Mouse (Mus musculus) c-Kit-negative CD71-positive TER-119-positive erythroid progenitor cells, embryonic 14.5 days (primary cell): ENCODE data around the gene Maff.
A peak's percentile ranks its signal among the peaks of the same experiment; 100 is the strongest.

Source experiments
- DNase-seq: peaks from one replicate; pipeline ENCODE4 v3.0.0-alpha.2; 2013; ENCODE audit warnings: low read depth, low spot score

Maff gene

DNA sequence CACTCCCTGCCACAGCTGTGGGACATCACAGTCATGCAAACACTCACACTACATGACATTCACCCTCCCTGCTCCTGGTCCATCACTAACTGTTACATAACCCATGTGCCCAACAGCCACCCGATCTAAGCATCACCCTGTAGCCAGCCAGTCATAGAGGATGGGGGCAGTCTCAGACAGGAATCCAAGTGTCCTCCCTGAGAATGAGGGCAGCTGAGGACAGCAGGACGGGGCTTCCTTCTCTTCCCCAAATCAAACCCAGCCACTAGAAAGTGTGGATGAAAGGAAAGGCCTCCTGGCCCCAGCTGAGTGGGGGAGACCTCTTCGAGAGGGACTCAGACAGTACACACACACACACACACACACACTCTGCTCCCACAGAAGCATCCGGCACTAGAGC, 48.4 kb downstream of the Maff start:
- DNase-seq: no peak

DNA sequence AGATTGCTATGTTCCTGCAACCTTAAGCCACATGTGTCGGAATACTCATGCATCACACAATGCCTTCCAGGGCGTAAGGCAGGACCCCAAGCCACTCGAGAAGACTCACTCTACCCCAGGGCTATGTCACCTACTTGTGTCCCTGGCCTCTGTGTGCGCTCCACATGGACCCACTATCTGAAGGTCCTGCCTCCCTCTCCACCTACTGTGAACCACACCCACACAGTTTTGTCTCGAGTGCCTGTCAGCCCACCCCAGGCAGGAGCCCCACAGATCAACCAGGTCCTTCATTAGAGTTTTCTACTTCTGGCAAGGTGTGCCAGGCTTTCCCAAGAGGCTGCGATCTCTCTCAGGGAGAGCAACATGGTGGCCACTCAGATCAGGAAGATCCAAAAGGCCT, 48.9 kb downstream of the Maff start:
- no peak for DNase-seq

DNA sequence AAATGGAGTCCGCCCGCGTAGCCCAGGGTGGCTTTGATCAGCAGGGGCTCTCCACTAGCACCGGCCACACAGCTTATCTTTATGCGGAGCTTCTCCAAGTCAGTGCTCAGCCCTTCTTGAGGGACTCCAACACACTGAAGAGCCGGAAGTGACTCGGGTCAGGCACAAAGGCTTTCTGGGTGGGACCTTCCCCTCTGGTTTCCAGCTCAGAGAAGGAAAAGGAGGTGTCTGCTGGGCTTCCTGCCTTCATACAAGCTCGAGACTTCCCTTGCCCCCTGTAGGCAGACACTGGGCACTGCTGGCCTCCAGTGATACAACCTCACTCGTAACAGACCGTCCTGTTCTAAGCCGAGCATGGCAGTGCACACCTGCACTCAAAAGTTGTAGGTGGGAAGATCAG, 50.3 kb downstream of the Maff start:
- DNase-seq: no peak

DNA sequence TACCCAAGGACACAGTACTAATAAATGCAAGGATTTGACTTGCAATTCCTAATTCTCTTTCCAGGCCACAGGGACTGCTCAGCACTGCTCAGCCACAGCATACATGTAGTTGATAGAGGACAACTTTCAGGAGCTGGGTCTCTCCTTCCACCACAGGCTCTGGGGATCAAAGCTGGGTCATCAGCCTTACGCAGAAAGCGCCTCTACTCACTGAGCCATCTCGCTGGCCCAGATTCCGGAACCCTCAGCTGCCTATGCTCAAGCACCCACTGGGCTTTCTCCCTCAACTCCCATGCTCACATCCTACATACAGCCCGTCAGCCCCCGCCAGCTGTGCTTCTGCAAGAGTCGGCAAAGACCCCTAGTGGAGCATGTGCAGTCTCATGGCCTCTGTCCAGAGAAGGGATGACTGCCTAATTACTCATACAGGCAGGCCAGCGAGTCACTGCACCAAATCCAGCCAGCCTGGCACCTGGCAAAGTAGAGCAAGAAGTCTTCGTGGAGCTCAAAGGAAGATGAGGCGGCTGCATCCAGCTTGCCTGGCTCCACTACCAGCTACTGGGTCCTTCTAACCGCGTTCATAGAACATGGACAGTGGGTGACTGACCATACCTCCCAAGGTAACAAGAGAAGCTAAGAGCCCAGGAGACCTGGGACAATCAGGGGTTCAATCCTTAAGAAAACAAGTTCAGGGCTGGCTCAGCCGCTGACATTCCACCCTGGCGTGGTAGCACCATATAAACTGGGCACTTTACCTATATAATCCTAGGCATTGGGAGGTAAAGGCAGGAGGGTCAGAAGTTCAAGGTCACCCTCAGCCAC, 53.0 kb downstream of the Maff start:
- no peak for DNase-seq

DNA sequence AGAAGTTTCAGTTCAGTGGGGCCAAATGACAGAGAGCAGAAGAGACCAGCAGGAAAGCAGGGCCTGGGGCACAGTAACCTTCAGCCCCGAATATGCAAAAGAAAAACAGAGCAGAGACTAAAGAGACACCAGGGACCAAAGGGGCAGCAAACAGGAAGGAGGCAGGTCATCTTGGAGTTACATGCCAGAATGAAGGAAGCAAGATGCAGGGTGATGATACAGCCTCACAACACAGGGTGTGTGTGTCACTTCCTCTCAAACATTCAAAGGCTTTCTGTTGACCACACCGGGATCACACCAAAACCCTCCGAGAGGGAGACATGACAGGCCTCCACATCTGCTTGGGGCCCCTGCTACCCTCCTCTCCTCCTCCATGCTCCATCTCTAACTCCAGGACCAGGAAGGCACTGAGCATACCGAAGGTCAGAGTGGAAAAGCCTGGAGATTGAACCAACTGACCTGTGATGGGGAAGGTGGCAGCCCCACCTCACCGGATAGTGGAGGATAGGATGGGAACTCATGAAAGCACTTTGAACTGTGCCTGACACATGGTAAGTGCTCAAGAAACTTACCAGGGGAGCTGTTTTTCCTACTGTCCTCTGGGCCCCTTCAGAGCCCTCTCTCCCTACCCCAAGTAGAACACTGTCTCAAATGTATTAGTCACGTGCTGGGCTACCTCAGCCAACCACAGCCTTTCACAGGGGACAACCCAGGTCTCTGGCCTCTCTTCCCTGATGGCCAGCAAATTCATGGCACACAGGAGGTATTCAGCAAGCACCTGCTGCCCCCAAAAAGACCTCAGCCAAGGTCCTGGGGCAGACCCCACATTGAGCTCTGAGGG, 53.9 kb downstream of the Maff start:
- no peak for DNase-seq

DNA sequence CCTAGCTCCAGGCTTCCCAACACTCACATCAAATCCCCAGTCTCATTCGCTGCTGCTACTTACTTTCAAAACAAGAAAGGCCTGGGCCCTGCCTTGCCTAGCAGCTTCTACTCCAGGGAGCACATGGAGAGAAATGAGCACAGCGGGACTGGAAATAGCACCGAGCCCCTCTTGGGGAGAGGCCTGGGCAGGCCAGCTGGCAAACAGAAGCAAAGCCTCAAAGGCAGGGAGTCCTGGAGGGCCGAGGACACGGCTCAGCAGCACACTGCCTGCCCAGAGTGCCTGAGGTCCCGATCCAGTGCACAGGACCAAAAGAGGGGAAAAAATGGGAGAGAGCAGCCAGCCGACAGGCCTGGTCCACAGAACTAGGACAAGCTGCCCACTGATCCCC, 54.5 kb downstream of the Maff start:
- DNase-seq: no peak

DNA sequence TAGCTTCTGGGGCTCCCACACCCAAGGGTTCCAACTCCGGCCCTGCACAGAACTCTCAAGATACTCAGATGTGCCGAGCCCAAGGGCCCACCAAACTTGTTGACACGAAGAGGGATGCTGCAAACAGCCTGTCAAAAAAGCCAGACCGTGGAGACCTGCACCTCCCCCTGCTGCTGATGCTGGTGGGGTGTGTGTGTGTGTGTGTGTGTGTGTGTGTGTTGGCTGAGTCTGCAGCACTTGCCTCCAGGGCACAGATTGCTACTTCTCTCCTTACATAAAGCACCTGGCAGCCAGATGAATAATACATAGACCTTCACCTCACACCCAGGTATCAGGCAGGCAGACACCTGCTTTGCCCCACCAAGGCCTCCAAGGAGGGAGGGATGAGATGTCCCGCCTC, 55.8 kb downstream of the Maff start:
- DNase-seq: no peak

DNA sequence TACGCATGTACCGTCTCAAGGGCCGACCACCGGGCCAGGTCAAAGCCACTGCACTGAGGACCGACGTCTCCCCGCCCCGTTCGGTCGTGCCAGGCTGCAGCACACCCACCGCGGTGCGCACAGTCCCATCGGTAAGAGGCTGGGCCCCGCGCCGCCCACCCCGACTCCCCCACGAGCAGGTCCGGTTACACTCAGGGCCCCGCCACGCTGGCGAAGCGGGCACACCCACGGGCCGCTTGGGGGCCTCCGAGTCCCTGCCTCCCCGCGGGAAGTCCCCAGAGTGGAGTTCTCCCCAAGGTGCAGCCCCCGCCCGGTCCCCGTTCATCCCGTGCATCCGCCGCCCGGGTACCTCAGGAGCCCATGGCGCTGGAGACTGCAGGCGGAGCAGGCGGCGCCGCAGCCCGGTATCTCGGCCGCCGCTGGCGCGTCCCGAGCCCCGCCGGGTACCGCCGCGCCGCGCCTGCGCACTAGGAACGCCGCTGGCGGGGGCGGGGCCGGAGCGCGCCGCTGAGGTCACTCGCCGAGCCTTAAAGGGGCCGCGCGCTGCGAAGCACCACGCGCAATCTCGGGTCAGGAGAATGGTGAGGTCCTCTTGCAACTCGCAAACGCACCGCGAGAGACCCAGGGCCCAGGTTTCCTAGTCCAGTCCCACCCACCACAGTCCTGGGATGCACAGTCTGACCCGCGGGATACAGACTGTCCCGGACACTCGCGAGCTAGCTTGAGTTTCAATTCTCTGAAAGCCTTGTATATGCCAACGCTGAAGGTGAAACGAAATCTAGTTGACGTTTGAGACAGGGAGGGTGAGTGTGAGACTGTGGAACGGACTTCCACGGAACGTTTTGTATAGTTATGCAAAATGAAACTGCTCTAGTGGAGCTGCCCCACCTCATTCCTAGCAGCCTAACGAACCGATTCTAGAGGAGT, 56.7 kb downstream of the Maff start, which contains the start of gene Tmem184b:
Gene Tmem184b (minus strand): TSS at position 734 of the 927 bp plus-strand sequence.
- DNase-seq: peak; percentile 72

DNA sequence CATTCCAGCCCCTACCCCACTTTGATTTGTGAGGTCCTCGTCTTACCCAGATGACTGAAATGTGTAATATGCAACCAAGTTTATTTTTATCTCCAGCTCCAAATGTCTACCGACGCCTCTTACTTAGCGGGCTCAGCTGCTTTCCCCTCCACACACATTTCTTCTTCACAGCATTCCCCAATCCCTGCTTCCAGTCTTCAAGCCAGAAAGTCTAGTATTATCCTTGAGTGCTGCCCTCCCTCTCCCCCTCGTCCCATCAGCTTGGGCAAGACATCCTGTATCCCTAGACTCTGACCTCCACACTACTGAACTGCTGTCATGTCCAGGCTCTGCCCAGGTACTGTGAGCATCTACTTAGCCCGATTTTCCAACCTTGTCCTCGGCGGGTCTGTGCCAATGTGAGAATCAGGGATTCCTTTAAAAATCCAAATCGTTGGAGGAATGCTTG, 57.4 kb downstream of the Maff start:
- DNase-seq: no peak

DNA sequence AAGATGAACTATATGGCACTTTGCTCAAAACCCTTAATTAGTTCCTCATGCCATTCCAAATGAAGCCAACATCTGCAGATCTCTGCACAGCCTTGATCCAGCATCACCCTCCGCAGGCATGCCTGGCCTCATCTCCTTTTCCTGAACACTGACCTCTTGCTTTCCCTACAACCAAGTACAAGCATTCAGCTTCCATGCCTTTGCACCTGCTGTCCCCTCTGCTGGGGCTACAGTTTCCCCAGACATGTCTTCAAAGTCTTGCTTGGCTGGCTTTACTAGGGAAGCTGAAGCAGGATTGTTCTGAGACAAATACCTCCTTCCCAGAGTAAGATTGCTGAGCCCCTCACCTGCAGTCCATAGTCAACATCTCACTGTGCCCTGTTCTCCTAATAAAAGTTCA, 57.9 kb downstream of the Maff start:
- DNase-seq: no peak

DNA sequence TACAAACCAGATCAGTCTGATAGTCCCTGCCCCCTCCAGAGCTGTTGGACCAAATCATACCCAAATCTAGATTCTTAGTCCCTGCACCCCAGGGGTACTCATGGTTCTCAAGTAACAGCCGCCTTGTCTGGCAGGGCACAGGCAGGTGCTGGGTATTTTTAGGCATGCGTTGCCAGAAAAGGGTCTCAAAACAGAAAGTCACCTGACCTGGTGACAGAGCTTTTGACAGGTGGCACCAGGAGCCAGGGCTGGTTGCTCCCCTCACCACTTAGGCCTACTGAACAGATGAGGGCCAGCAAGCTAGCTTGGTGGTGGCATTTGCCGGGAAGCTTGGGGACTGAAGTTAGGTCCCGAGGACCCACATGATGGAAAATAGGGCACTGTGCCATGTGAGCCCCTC, 60.1 kb downstream of the Maff start:
- no peak for DNase-seq
